Mouse (Mus musculus) CH12.LX (cell line): ENCODE data around the gene Sept1. TPM values are rescaled to one million over a fixed set of nuclear protein-coding genes. Genes with fewer than 3 reads are reported as not detected.

Experiments
- DNase-seq: peaks from one replicate; pipeline ENCODE4 v3.0.0-alpha.2; 2013; ENCODE audit errors: extremely low read depth
- H3K27ac ChIP-seq: 2 replicates; pipeline ENCODE4 v1.5.1; 2012; ENCODE audit warnings: low read depth, mild to moderate bottlenecking, control low read depth, moderate library complexity; ENCODE audit not compliant: insufficient read depth
- H3K27me3 ChIP-seq: replicated peaks from 2 replicates; pipeline ENCODE3; 2012; ENCODE audit warnings: inconsistent platforms
- H3K36me3 ChIP-seq, 2 experiments: replicated peaks in 1 of 2; 2 replicates each; pipeline versions ENCODE3 to v1.6.1; 2012; ENCODE audit warnings: inconsistent platforms in 1 of 2, low read length in 1 of 2, mild to moderate bottlenecking in 1 of 2, mixed read lengths in 1 of 2, moderate library complexity in 1 of 2; ENCODE audit not compliant: control insufficient read depth in 1 of 2, insufficient read depth in 1 of 2
- H3K4me1 ChIP-seq, 2 experiments: 2 replicates each; pipeline ENCODE4 v1.6.1; 2012; ENCODE audit warnings: inconsistent platforms in 1 of 2, moderate library complexity in 1 of 2; ENCODE audit not compliant: insufficient read depth in 2 of 2, control insufficient read depth in 1 of 2
- H3K4me2 ChIP-seq: 2 replicates; pipeline ENCODE4 v1.6.1; 2012; ENCODE audit warnings: low read depth, mild to moderate bottlenecking, control low read depth; ENCODE audit not compliant: poor library complexity, insufficient read depth, severe bottlenecking
- H3K4me3 ChIP-seq, 3 experiments: fragments of 150-350 bp in 1 of 3; sonication (generic) in 1 of 3; replicated peaks in 1 of 3; 2 replicates each; pipeline versions ENCODE3 to v1.5.1; 2011 to 2012; ENCODE audit warnings: low read depth in 2 of 3, low read length in 2 of 3, mild to moderate bottlenecking in 2 of 3, moderate library complexity in 2 of 3, control low read depth in 1 of 3, improper control_type of control experiment in 1 of 3, inconsistent platforms in 1 of 3, mixed read lengths in 1 of 3; ENCODE audit not compliant: poor library complexity in 1 of 3
- H3K79me2 ChIP-seq: replicated peaks from 2 replicates; pipeline ENCODE4 v1.6.1; 2012; ENCODE audit warnings: mild to moderate bottlenecking, moderate library complexity; ENCODE audit not compliant: control insufficient read depth, poor library complexity, insufficient read depth, severe bottlenecking; ENCODE audit errors: extremely low read depth
- H3K9ac ChIP-seq: 2 replicates; pipeline ENCODE4 v1.6.1; 2012; ENCODE audit warnings: low read depth, mild to moderate bottlenecking, control low read depth, moderate library complexity; ENCODE audit not compliant: insufficient read depth
- H3K9me3 ChIP-seq: replicated peaks from 2 replicates; pipeline ENCODE3; 2012; ENCODE audit warnings: low read length, inconsistent platforms, mixed read lengths
- BHLHE40 ChIP-seq: IDR thresholded peaks from 2 replicates; pipeline ENCODE4 v1.6.1; 2011; ENCODE audit warnings: mild to moderate bottlenecking, low read depth, low read length, improper control_type of control experiment
- CHD2 ChIP-seq: IDR thresholded peaks from 2 replicates; pipeline ENCODE4 v1.6.1; 2011; ENCODE audit warnings: low read length, improper control_type of control experiment
- E2F4 ChIP-seq: IDR thresholded peaks from 2 replicates; pipeline ENCODE4 v1.6.1; 2011; ENCODE audit warnings: low read depth, low read length, improper control_type of control experiment; ENCODE audit not compliant: insufficient replicate concordance
- ELF1 ChIP-seq: IDR thresholded peaks from 2 replicates; pipeline ENCODE4 v1.6.1; 2014; ENCODE audit warnings: low read depth, mild to moderate bottlenecking, inconsistent platforms, low read length, improper control_type of control experiment
- ETS1 ChIP-seq: conservative IDR thresholded peaks from 2 replicates; pipeline ENCODE4 v1.6.1; 2012; ENCODE audit warnings: low read depth, mild to moderate bottlenecking, inconsistent platforms, low read length, improper control_type of control experiment, moderate library complexity
- GABPA ChIP-seq: IDR thresholded peaks from 2 replicates; pipeline ENCODE4 v1.6.1; 2012; ENCODE audit warnings: low read depth, low read length, improper control_type of control experiment, inconsistent platforms; ENCODE audit not compliant: insufficient replicate concordance
- IRF4 ChIP-seq: IDR thresholded peaks from 2 replicates; pipeline ENCODE4 v1.6.1; 2014; ENCODE audit warnings: low read depth, mild to moderate bottlenecking, inconsistent platforms, low read length, improper control_type of control experiment
- MAZ ChIP-seq: IDR thresholded peaks from 2 replicates; pipeline ENCODE4 v1.6.1; 2012; ENCODE audit warnings: low read depth, mild to moderate bottlenecking, inconsistent platforms, low read length, improper control_type of control experiment, moderate library complexity
- NELFE ChIP-seq: IDR thresholded peaks from 2 replicates; pipeline ENCODE4 v1.6.1; 2011; ENCODE audit warnings: low read depth, low read length, improper control_type of control experiment
- PAX5 ChIP-seq: IDR thresholded peaks from 2 replicates; pipeline ENCODE4 v1.6.1; 2012; ENCODE audit warnings: low read length, inconsistent platforms, mixed read lengths
- SMC3 ChIP-seq: IDR thresholded peaks from 2 replicates; pipeline ENCODE4 v1.6.1; 2011; ENCODE audit warnings: low read depth, low read length, improper control_type of control experiment
- TBP ChIP-seq: conservative IDR thresholded peaks from 2 replicates; pipeline ENCODE4 v1.6.1; 2011; ENCODE audit warnings: low read depth, low read length, improper control_type of control experiment
- TCF12 ChIP-seq: IDR thresholded peaks from 2 replicates; pipeline ENCODE4 v1.6.1; 2014; ENCODE audit warnings: low read depth, mild to moderate bottlenecking, inconsistent platforms, low read length, improper control_type of control experiment
- UBTF ChIP-seq: IDR thresholded peaks from 2 replicates; pipeline ENCODE4 v1.6.1; 2012; ENCODE audit warnings: low read depth, mild to moderate bottlenecking, inconsistent platforms, low read length, improper control_type of control experiment, moderate library complexity
- USF1 ChIP-seq: IDR thresholded peaks from 2 replicates; pipeline ENCODE4 v1.6.1; 2014; ENCODE audit warnings: low read depth, mild to moderate bottlenecking, inconsistent platforms, low read length, improper control_type of control experiment
- ZMIZ1 ChIP-seq: IDR thresholded peaks from 2 replicates; pipeline ENCODE4 v1.6.1; 2012; ENCODE audit warnings: low read depth, mild to moderate bottlenecking, inconsistent platforms, low read length, improper control_type of control experiment
- dilution Hi-C: fragments of 300-500 bp; cut with MboI; formaldehyde crosslinking; loops from 2 replicates; pipeline ENCODE4 v1.14.3; 2020; ENCODE audit warnings: low sequenced_read_pairs; ENCODE audit not compliant: extremely low pct_unique_long_range_greater_than_20kb, extremely low pct_ligation_motif_present
- in situ Hi-C: fragments of 300-500 bp; cut with MboI; formaldehyde crosslinking; loops from 3 replicates; pipeline ENCODE4 v1.14.3; 2019; ENCODE audit warnings: low sequenced_read_pairs, low pct_ligation_motif_present, low pct_unique_long_range_greater_than_20kb, mixed read lengths
- polyA plus RNA-seq: library from polyadenylated mRNA; unstranded; fragments of >175 nt; gene quantifications from 2 replicates; pipeline ENCODE4 v1.2.1, GENCODE M21; 2012; ENCODE audit warnings: low read depth; ENCODE audit not compliant: insufficient read length
- total RNA-seq, 2 experiments: library from RNA; depleted of rRNA; stranded (reverse); fragments of 300-350 nt in 1 of 2; fragments of >200 nt in 1 of 2; gene quantifications; 2 replicates each; pipeline ENCODE4 v1.2.3; 2012 to 2014

Gene Sept1
- total and polyA plus RNA-seq, 3 experiments, result 42.7 to 171 (median 92.3) TPM

GRCm38 (mm10) chr7:127180783-127181182, 52.1 kb downstream of the Sept1 start:
- Histone ChIP-seq H3K9me3 (peaks cover 13% of the 10 kb centered on the region), H3K36me3 (peaks cover 50 to 84% of the 10 kb centered on the region in 2 experiments), H3K4me3 (no peak overlapping the region), H3K27ac (no peak overlapping the region), H3K27me3 (no peaks in the 10 kb centered on the region), H3K9ac (no peak overlapping the region), H3K79me2 (no peaks in the 10 kb centered on the region; the same call in 1 of the 2 replicates), H3K4me1 (peaks cover 11 to 52% of the 10 kb centered on the region in 2 experiments), H3K4me2 (no peak overlapping the region)
- no peak for DNase-seq
- TF ChIP-seq BHLHE40 (no peak), IRF4 (no peak), E2F4 (no peak), SMC3 (no peak), USF1 (no peak), ZMIZ1 (no peak), GABPA (no peak), MAZ (no peak)
- dilution Hi-C loops, result no loop called here
- in situ Hi-C loops, result no loop called here

GRCm38 (mm10) chr7:127176937-127177336, 56.0 kb downstream of the Sept1 start:
- DNase-seq, result no peak
- no peak overlapping the region for H3K27ac ChIP-seq
- H3K4me1 ChIP-seq, result peaks cover 4 to 25% of the 10 kb centered on the region in 2 experiments; a peak in 2 of 4 replicates
- H3K79me2 ChIP-seq, result no peaks in the 10 kb centered on the region; the same call in 1 of the 2 replicates
- H3K9me3 ChIP-seq, result peaks cover 33% of the 10 kb centered on the region
- in situ Hi-C loops (no loop called here), dilution Hi-C loops (no loop called here)
- no peak overlapping the region for H3K4me2 ChIP-seq
- H3K27me3 ChIP-seq, result no peaks in the 10 kb centered on the region
- H3K9ac ChIP-seq, result no peak overlapping the region
- no peak for TF ChIP-seq PAX5
- no peak for TF ChIP-seq UBTF
- no peak for TF ChIP-seq TCF12
- TF ChIP-seq E2F4, result no peak
- TF ChIP-seq MAZ, result no peak
- TF ChIP-seq GABPA, result no peak
- no peak for TF ChIP-seq ETS1
- TF ChIP-seq CHD2, result no peak
- no peak for TF ChIP-seq ELF1
- no peak for TF ChIP-seq NELFE
- no peak for TF ChIP-seq TBP
- no peak for TF ChIP-seq ZMIZ1
- TF ChIP-seq, all 38 proteins: peak for 0
- Histone ChIP-seq H3K36me3 (peaks cover 55 to 78% of the 10 kb centered on the region in 2 experiments), H3K4me3 (no peak overlapping the region)
